Mouse (Mus musculus) heart, adult 2 months (tissue): ENCODE results near the gene Ntng2. TPM values are rescaled to one million over a fixed set of nuclear protein-coding genes. Genes with fewer than 3 reads are reported as not detected.

ENCODE experiments used
- DNase-seq, 2 experiments: peaks; one replicate each; pipeline ENCODE4 v3.0.0; 2021
- H3K27ac ChIP-seq: fragments of 200-600 bp; 2 replicates; pipeline ENCODE4 v1.8.1; 2022
- H3K27me3 ChIP-seq: fragments of 200-500 bp; 2 replicates; pipeline ENCODE4 v1.6.1; 2012; ENCODE audit warnings: mild to moderate bottlenecking, low read length, inconsistent platforms, mixed read lengths; ENCODE audit not compliant: control insufficient read depth, insufficient read depth
- H3K36me3 ChIP-seq: fragments of 200-500 bp; 2 replicates; pipeline ENCODE4 v1.6.1; 2012; ENCODE audit warnings: low read length, inconsistent platforms; ENCODE audit not compliant: control insufficient read depth, insufficient read depth
- H3K4me1 ChIP-seq: fragments of 200-500 bp; 2 replicates; pipeline ENCODE4 v1.6.1; 2011; ENCODE audit warnings: low read length; ENCODE audit not compliant: control insufficient read depth, insufficient read depth
- H3K4me3 ChIP-seq: fragments of 200-600 bp; 2 replicates; pipeline ENCODE4 v1.8.1; 2022
- H3K79me2 ChIP-seq: fragments of 200-500 bp; replicated peaks from 2 replicates; pipeline ENCODE4 v1.6.1; 2012; ENCODE audit warnings: mild to moderate bottlenecking, inconsistent platforms, low read length, moderate library complexity, mixed read lengths; ENCODE audit not compliant: control insufficient read depth, insufficient read depth
- H3K9ac ChIP-seq: fragments of 200-500 bp; 2 replicates; pipeline ENCODE4 v1.6.1; 2012; ENCODE audit warnings: low read depth, mild to moderate bottlenecking, control low read depth, inconsistent platforms, low read length, mixed read lengths
- CTCF ChIP-seq: fragments of 200-600 bp; IDR thresholded peaks from 2 replicates; pipeline ENCODE4 v1.8.1; 2022; ENCODE audit warnings: antibody characterized with exemption, mild to moderate bottlenecking, moderate library complexity
- EP300 ChIP-seq: fragments of 200-500 bp; IDR thresholded peaks from 2 replicates; pipeline ENCODE4 v1.6.1; 2011; ENCODE audit warnings: low read depth, low read length, control low read depth; ENCODE audit not compliant: insufficient read depth
- POLR2A ChIP-seq: fragments of 200-500 bp; IDR thresholded peaks from 2 replicates; pipeline ENCODE4 v1.6.1; 2011; ENCODE audit warnings: mild to moderate bottlenecking, low read depth, low read length, control low read depth; ENCODE audit not compliant: insufficient read depth
- WGBS: fragments of 180-500 bp; shearing (Covaris S2); methylation state at CpG from one replicate; pipeline ENCODE4 v1.1.7; 2018; 5-methylcytosine and 5-hydroxymethylcytosine counted together
- intact Hi-C: fragments of 180-260 bp; cut with DNase I; formaldehyde crosslinking; loops from one replicate; pipeline ENCODE4 v1.15.1; 2025
- polyA plus RNA-seq: library from polyadenylated mRNA; depleted of rRNA; stranded (reverse); fragments of >200 nt; gene quantifications from 2 replicates; pipeline ENCODE4 v1.2.3, GENCODE M21; 2012; rRNA removed
- total RNA-seq, 2 experiments: library from RNA; stranded (reverse); gene quantifications; 2 replicates each; pipeline ENCODE4 v1.2.3; 2021

Gene Ntng2
- total and polyA plus RNA-seq, 3 experiments, result 7.0 to 17.1 (median 7.9) TPM

- H3K9ac ChIP-seq, result no peak overlapping the region
- intact Hi-C loops, result no loop called here
- 47% methylated on average over 6 of the region's 6 CpGs for WGBS
- TF ChIP-seq POLR2A (no peak), CTCF (no peak), EP300 (no peak)
- H3K4me1 ChIP-seq, result peaks cover 1% of the 10 kb centered on the region; the same call in 1 of the 2 replicates
- H3K4me3 ChIP-seq, result no peak overlapping the region
- no peaks in the 10 kb centered on the region for H3K27me3 ChIP-seq
- H3K79me2 ChIP-seq, result no peaks in the 10 kb centered on the region
- DNase-seq, result no peak
- peaks cover 9% of the 10 kb centered on the region for H3K36me3 ChIP-seq
- no peak overlapping the region for H3K27ac ChIP-seq
These were observed 69.4 kb downstream of the Ntng2 start for GRCm38 (mm10) chr2:29183266-29183924.

- no peak for DNase-seq
- Histone ChIP-seq H3K4me1 (peaks cover 1% of the 10 kb centered on the region; the same call in 1 of the 2 replicates), H3K79me2 (no peaks in the 10 kb centered on the region), H3K27ac (no peak overlapping the region), H3K4me3 (no peak overlapping the region), H3K9ac (no peak overlapping the region), H3K36me3 (peaks cover 9% of the 10 kb centered on the region), H3K27me3 (no peaks in the 10 kb centered on the region)
- WGBS, result 84% methylated on average over 2 of the region's 2 CpGs
- TF ChIP-seq POLR2A (no peak), EP300 (no peak), CTCF (no peak)
- intact Hi-C loops, result no loop called here
These were observed 71.7 kb downstream of the Ntng2 start for GRCm38 (mm10) chr2:29181111-29181510.

- Histone ChIP-seq H3K4me3 (no peak overlapping the region), H3K27ac (no peak overlapping the region), H3K36me3 (peaks cover 9% of the 10 kb centered on the region), H3K4me1 (peaks cover 1% of the 10 kb centered on the region; the same call in 1 of the 2 replicates), H3K9ac (no peak overlapping the region), H3K27me3 (no peaks in the 10 kb centered on the region), H3K79me2 (no peaks in the 10 kb centered on the region)
- no peak for TF ChIP-seq CTCF
- no peak for TF ChIP-seq EP300
- TF ChIP-seq POLR2A, result no peak
- no peak for DNase-seq
- intact Hi-C loops, result no loop called here
- WGBS, result 83% methylated on average over 4 of the region's 4 CpGs
These were observed 73.0 kb downstream of the Ntng2 start for GRCm38 (mm10) chr2:29179810-29180209.

- H3K4me3 ChIP-seq, result no peak overlapping the region
- WGBS, result 95% methylated on average over 3 of the region's 3 CpGs
- intact Hi-C loops, result no loop called here
- H3K27ac ChIP-seq, result no peak overlapping the region
- no peaks in the 10 kb centered on the region for H3K79me2 ChIP-seq
- no peaks in the 10 kb centered on the region for H3K4me1 ChIP-seq
- H3K27me3 ChIP-seq, result no peaks in the 10 kb centered on the region
- no peak overlapping the region for H3K9ac ChIP-seq
- TF ChIP-seq CTCF (no peak), EP300 (no peak), POLR2A (no peak)
- H3K36me3 ChIP-seq, result peaks cover 4% of the 10 kb centered on the region; the same call in 1 of the 2 replicates
- DNase-seq, result no peak
These were observed 77.9 kb downstream of the Ntng2 start for GRCm38 (mm10) chr2:29174887-29175286.

GRCm38 (mm10) chr2:29168067-29168466 lies 84.7 kb downstream of the Ntng2 start:
- WGBS, result 96% methylated on average over 5 of the region's 5 CpGs

GRCm38 (mm10) chr2:29151941-29152340 lies 100.9 kb downstream of the Ntng2 start:
- H3K79me2 ChIP-seq, result peaks cover 2% of the 10 kb centered on the region; the same call in 1 of the 2 replicates
- no peak overlapping the region for H3K27ac ChIP-seq
- no peaks in the 10 kb centered on the region for H3K27me3 ChIP-seq
- intact Hi-C loops, result no loop called here
- WGBS, result 78% methylated on average over 2 of the region's 2 CpGs
- H3K36me3 ChIP-seq, result peaks cover 21% of the 10 kb centered on the region
- no peak overlapping the region for H3K4me3 ChIP-seq
- no peak overlapping the region for H3K9ac ChIP-seq
- no peaks in the 10 kb centered on the region for H3K4me1 ChIP-seq
- DNase-seq, result no peak
- no peak for TF ChIP-seq EP300
- no peak for TF ChIP-seq CTCF
- no peak for TF ChIP-seq POLR2A

More at GRCm38 (mm10) chr2:29168067-29168466, 84.7 kb downstream of the Ntng2 start:
- Histone ChIP-seq H3K27me3 (no peaks in the 10 kb centered on the region), H3K36me3 (peaks cover 4% of the 10 kb centered on the region), H3K9ac (no peak overlapping the region), H3K79me2 (no peaks in the 10 kb centered on the region; the same call in 1 of the 2 replicates), H3K27ac (no peak overlapping the region), H3K4me1 (no peaks in the 10 kb centered on the region), H3K4me3 (no peak overlapping the region)
- no peak for TF ChIP-seq EP300
- intact Hi-C loops, result no loop called here
- DNase-seq, result no peak

Other genes with a start within 250 kb of the Ntng2 start
- not detected for gene Cfap77, start 197.9 kb downstream of the Ntng2 start, total RNA-seq
- gene Cfap77, start 197.9 kb downstream of the Ntng2 start, polyA plus RNA-seq, result 0.39 TPM in 1 of 2 replicates, not detected in the other
- gene Ttf1, start 192.7 kb downstream of the Ntng2 start, total RNA-seq, result 1 to 10 TPM; 6.1 to 7.0 TPM
- gene Ttf1, start 192.7 kb downstream of the Ntng2 start, polyA plus RNA-seq, result 3.2 and 7.7 TPM in 2 replicates
- 10 to 100 TPM; 23.8 to 33.4 TPM for gene Setx, start 128.8 kb downstream of the Ntng2 start, total RNA-seq
- 4.0 and 7.7 TPM in 2 replicates for gene Setx, start 128.8 kb downstream of the Ntng2 start, polyA plus RNA-seq
- 10 to 100 TPM; 15.3 to 17.2 TPM for gene Med27, start 93.8 kb upstream of the Ntng2 start, total RNA-seq
- gene Med27, start 93.8 kb upstream of the Ntng2 start, polyA plus RNA-seq, result 24.0 and 28.9 TPM in 2 replicates